Mouse (Mus musculus): Measurements from ENCODE around the gene H2-Eb1.

H2-Eb1 gene

DNA sequence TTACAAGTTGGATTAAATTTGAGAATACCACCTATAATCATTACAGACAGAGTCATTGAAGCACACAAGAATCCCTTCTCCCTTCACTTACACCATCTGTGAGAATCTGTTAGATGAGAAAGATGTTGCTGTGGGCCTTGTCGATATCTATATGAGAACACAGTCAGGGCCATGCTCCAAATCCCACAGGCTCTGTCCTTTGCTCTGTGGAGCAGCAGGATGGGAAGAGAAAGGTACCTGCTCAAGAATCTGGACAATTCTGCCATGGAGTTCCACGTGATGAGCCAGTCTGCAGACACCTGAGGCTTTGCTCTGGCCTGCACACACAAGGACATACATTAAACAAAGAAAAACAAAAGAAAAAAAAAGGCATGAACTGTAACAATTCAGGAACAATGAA is 11.0 kb downstream of the H2-Eb1 start:
- DNase-seq (ENCODE audit: low spot score in 2 of 2): no peak

- no peak for DNase-seq (ENCODE audit: low spot score in 2 of 2)
Observed at GRCm38 (mm10) chr17:34317275-34317674, 11.6 kb downstream of the H2-Eb1 start.

- DNase-seq (ENCODE audit: low spot score in 2 of 2): peak in 1 of 2 experiments; percentile 25
Observed at GRCm38 (mm10) chr17:34325436-34325835, 19.8 kb downstream of the H2-Eb1 start, which contains the start of gene H2-Eb2. TSS of gene H2-Eb2 (plus strand) at chr17:34325665.

DNA sequence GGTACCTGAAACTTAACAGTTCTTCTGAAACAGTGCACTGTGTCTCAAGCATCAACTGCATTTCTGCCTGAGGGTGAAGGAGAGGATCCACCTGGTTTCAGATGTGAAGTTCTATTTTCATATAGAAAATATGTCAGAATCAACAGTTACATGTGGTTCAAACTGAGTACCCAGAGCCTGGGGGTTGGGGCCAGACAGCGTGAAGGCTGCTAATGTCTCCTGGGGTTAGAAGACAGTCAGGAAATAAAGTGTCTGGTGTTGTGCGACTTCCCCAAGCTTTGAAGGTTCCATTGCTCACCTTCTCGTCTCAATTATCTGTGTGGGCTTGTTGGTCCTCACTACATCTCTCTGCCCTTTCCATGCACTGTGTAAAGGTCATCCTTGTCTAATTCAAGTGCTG is 20.7 kb downstream of the H2-Eb1 start:
- no peak for DNase-seq (ENCODE audit: low spot score in 2 of 2)

DNA sequence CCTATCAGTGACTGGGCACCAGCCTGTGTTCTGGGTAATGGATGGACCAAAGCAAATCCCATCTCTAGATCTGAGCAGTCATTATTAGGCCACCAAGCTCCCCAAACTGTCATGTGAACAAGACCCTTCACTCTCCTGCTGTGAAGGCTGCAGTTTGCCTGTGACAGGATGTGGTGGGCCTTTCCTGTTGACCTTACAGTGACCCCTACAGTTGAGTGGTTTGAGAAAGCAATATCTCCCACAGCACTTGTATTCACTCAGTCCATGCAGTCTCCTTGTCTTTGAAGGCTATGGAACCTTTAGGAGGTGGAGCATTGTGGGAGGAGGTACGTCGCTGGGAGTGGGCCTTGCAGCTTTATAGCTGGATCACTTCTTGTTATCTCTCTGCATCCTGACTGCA is 24.1 kb downstream of the H2-Eb1 start:
- DNase-seq (ENCODE audit: low spot score in 2 of 2): no peak

- DNase-seq (ENCODE audit: low spot score in 2 of 2): no peak
Observed at GRCm38 (mm10) chr17:34331200-34331599, 25.5 kb downstream of the H2-Eb1 start.

DNA sequence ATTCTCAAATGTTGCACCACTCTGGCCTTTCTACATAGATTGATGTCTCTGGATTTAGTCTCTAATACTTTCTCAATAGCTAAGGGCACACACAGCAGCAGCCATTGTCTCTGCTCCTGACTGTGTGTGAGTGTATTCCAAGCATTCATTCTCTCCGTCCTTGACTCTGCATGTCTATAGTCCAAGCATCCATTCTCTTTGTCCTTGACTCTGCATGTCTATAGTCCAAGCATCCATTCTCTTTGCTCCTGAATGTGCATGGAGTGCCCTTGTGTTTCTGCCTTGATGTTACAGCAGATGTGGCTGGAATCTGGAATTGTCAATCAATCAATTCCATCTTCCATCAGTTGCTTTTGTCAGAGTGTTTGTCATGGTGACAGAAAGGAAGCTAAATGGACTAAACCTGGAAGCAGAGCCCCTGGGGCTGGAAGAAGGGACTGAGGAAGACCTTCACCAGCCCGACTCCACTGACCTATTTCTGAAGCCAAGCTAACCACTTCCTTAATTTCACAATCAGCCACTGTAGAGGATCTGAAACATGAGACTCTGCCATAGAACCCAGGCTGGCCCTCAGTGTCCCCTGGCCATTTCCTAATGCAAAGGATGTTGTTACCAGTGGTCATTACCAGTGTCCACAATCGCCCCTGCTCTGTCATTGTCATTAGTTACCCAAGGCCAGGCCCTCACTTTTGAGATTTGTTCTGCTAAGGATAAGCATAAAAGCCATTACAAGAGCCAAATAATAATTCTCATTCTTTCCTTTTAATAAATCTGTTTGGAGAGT is 35.1 kb downstream of the H2-Eb1 start:
- DNase-seq (ENCODE audit: low spot score in 2 of 2): no peak

- no peak for DNase-seq (ENCODE audit: low spot score in 2 of 2)
Observed at GRCm38 (mm10) chr17:34344882-34345281, 39.2 kb downstream of the H2-Eb1 start.

DNA sequence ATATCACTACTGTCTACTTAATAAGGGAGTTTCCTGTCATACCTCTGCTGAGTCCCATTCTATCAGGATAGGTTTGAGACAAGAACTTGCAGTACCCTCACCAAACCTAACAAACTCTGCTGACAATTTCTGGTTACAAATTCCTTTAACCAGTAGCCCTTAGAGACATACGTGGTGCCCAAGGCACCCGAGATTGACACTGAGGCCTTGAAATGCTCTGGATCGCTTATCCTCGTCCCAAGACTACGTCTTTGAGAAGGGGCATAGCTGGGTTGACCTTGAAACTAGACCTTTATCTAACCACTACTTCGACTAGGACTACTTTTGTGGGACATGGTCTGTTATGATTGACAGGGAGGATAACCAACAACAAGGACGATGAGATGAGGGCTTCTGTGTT is 39.8 kb downstream of the H2-Eb1 start:
- no peak for DNase-seq (ENCODE audit: low spot score in 2 of 2)

DNA sequence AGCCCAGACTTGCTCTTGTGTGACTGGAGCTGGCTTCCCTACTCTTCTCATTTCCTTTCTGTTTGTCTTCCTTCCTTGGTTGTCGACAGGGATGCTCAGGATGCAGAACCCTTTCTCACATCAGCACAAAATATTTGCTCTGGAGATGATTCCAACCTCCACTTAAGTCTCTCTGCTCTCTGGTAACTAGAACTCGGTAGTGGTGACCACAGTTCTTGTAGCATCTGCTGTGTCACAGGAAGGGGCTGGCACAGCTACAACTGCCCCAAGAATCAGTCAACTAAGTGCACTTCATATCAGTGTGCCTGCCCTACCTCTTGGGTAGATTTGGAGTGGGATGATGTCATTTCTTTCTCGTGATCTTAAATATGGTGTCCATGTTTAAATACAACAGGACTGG is 40.4 kb downstream of the H2-Eb1 start:
- no peak for DNase-seq (ENCODE audit: low spot score in 2 of 2)

- peak; percentile 28 to 55 for DNase-seq (ENCODE audit: low spot score in 2 of 2)
Observed at GRCm38 (mm10) chr17:34347606-34348308, 42.1 kb downstream of the H2-Eb1 start.

DNA sequence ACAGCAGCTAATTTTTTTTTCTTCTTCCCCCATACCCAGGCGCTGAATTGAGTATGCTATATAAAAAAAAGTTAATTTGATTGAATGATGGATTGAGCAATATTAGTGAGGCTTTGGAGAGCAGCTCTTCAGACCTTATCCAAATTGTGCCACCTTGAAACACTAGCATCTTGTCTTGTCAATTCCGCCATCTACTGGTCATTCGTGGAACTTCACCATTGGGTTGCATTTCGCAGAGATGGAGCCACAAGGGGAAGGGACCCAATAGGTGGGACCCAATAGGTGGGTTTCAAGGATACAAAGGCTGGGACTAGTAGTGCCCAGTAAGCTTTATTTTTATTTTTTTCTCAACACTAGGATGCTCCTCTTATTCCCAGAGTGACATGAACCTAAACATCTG is 43.8 kb downstream of the H2-Eb1 start:
- DNase-seq (ENCODE audit: low spot score in 2 of 2): peak; percentile 68 to 89

DNA sequence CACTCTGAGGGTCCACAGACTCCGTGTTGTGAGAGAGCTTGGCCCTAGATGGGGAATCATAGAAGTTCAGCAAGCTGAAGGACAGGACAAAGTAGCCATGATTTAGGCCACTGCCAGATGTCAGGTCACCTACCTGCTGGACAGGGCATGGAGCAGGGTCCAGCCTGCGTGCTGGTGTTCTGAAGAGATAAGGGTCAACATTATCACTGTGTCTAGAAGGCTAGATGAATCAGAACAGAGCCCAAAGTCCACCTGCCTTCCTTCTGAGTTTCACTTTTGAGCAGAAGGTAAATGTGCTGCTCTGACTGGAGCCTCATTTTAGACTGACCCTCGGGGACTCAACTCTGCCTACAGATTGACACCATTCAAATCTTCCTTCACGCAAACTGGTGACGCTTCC is 48.9 kb downstream of the H2-Eb1 start, which contains the start of gene Btnl2:
Gene Btnl2, plus strand, starts transcription at position 284 of the 400 bp plus-strand sequence.
- no peak for DNase-seq (ENCODE audit: low spot score in 2 of 2)

DNA sequence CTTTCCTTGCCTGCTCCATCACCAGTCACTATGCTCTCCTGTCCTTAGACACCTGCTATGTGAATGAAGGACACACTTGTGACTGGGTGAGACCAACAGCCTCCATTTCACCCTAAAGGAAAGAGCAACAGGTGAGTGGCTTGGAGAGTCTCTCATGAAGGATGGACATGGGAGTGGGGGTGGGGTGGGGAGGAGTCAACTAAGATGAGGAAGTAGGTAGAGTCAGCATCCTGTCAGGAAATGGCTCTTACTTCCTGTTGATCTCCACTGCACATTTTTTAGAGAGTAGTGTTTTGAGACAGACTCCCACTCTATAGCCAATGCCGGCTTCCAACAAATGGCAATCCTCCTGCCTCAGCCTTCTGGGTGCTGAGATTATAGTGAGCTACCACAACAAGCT is 49.3 kb downstream of the H2-Eb1 start:
- peak in 1 of 2 experiments; percentile 26 for DNase-seq (ENCODE audit: low spot score in 2 of 2)

GRCm38 (mm10) chr17:34362954-34363546 is 57.4 kb downstream of the H2-Eb1 start:
- DNase-seq (ENCODE audit: low spot score in 2 of 2): no peak

GRCm38 (mm10) chr17:34363676-34364310 is 58.1 kb downstream of the H2-Eb1 start:
- no peak for DNase-seq (ENCODE audit: low spot score in 2 of 2)

- DNase-seq (ENCODE audit: low spot score in 2 of 2): no peak
Observed at GRCm38 (mm10) chr17:34365031-34365430, 59.4 kb downstream of the H2-Eb1 start.
